Mouse (Mus musculus): ENCODE measurements at regions not wholly inside any gene's neighbourhood (a gene's known extent, or its start where the extent isn't known, plus 50 kb on each side); places are given as distances from the start of the nearest gene placed in this dataset.

GRCm38 (mm10) chr8:10768181-10768580 is 240.1 kb downstream of the Irs2 start:
- DNase-seq (ENCODE audit: low spot score) = no peak

- no peak for DNase-seq (ENCODE audit: low spot score)
Measured at GRCm38 (mm10) chr8:10763907-10764306, 244.4 kb downstream of the Irs2 start.

GRCm38 (mm10) chr8:10761694-10762305 is 246.5 kb downstream of the Irs2 start:
- DNase-seq (ENCODE audit: low spot score) = no peak

- peak; percentile 10 for DNase-seq (ENCODE audit: low spot score)
Measured at GRCm38 (mm10) chr8:10760851-10761693, 247.2 kb downstream of the Irs2 start.

- DNase-seq (ENCODE audit: low spot score) = no peak
Measured at GRCm38 (mm10) chr8:10760231-10760630, 248.0 kb downstream of the Irs2 start.

- DNase-seq (ENCODE audit: low spot score) = no peak
Measured at GRCm38 (mm10) chr8:10758151-10758550, 250.1 kb downstream of the Irs2 start.

GRCm38 (mm10) chr8:10754986-10755308 is 253.3 kb downstream of the Irs2 start:
- DNase-seq (ENCODE audit: low spot score) = no peak

GRCm38 (mm10) chr8:10754232-10754985 is 253.8 kb downstream of the Irs2 start:
- no peak for DNase-seq (ENCODE audit: low spot score)

- no peak for DNase-seq (ENCODE audit: low spot score)
Measured at GRCm38 (mm10) chr8:10753056-10753455, 255.2 kb downstream of the Irs2 start.

- no peak for DNase-seq (ENCODE audit: low spot score)
Measured at GRCm38 (mm10) chr8:10747150-10747549, 261.1 kb downstream of the Irs2 start.

GRCm38 (mm10) chr8:10743241-10743640 is 265.0 kb downstream of the Irs2 start:
- no peak for DNase-seq (ENCODE audit: low spot score)

GRCm38 (mm10) chr8:10740837-10741236 is 267.4 kb downstream of the Irs2 start:
- no peak for DNase-seq (ENCODE audit: low spot score)

GRCm38 (mm10) chr8:10738486-10739081 is 269.7 kb downstream of the Irs2 start:
- no peak for DNase-seq (ENCODE audit: low spot score)

GRCm38 (mm10) chr8:10734746-10735145 is 273.5 kb downstream of the Irs2 start:
- no peak for DNase-seq (ENCODE audit: low spot score)

- DNase-seq (ENCODE audit: low spot score) = no peak
Measured at GRCm38 (mm10) chr8:10723332-10723731, 284.9 kb downstream of the Irs2 start.

GRCm38 (mm10) chr8:10722742-10723141 is 285.5 kb downstream of the Irs2 start:
- DNase-seq (ENCODE audit: low spot score) = no peak

GRCm38 (mm10) chr8:10722342-10722741 is 285.9 kb downstream of the Irs2 start:
- no peak for DNase-seq (ENCODE audit: low spot score)

- no peak for DNase-seq (ENCODE audit: low spot score)
Measured at GRCm38 (mm10) chr8:10721146-10721862, 287.0 kb downstream of the Irs2 start.

- no peak for DNase-seq (ENCODE audit: low spot score)
Measured at GRCm38 (mm10) chr8:10720398-10720797, 287.9 kb downstream of the Irs2 start.

- DNase-seq (ENCODE audit: low spot score) = no peak
Measured at GRCm38 (mm10) chr8:10719411-10719810, 288.8 kb downstream of the Irs2 start.

GRCm38 (mm10) chr8:10717297-10717696 is 291.0 kb downstream of the Irs2 start:
- DNase-seq (ENCODE audit: low spot score) = no peak

GRCm38 (mm10) chr8:10716161-10716560 is 292.1 kb downstream of the Irs2 start:
- DNase-seq (ENCODE audit: low spot score) = no peak
